Comparison of ENCODE assay signal across 9 mouse cellular contexts in genomic region chr4:135257881-135258476, GRCm38 (mm10). TPM values are rescaled to one million over a fixed set of nuclear protein-coding genes. Genes with fewer than 3 reads are reported as not detected.
DNase-seq lines count a peak whose midpoint lies in the region; ATAC-seq and TF ChIP-seq lines count a peak whose summit lies in the region.
"Had no signal": no experiment of that assay in that cellular context is flagged by ENCODE, and none has a peak within 500 bp of the region (broad histone marks: within the 10 kb centered on the region; RNA-seq: fewer than 3 reads in every experiment).

No protein-coding gene starts in this region.

- H3K4me2 ChIP-seq in heart, embryonic 11.5 days: no peak overlapping the region
- peak overlapping the region; percentile 18 for H3K4me2 ChIP-seq in forebrain, embryonic 15.5 days (replicated peaks)
- H3K4me2 ChIP-seq in limb, embryonic 15.5 days: peak overlapping the region; percentile 15; the same call in 1 of the 2 replicates

- H3K9ac ChIP-seq in heart, embryonic 11.5 days (ENCODE audit: low read depth, low read length): no peak overlapping the region; the same call in 1 of the 2 replicates
- no peak overlapping the region for H3K9ac ChIP-seq in ES-E14 (ENCODE audit: insufficient read depth, low read depth, low read length, poor library complexity, severe bottlenecking)
- peak overlapping the region; percentile 16; the same call in 1 of the 2 replicates for H3K9ac ChIP-seq in forebrain, embryonic 15.5 days (replicated peaks)
- H3K9ac ChIP-seq in limb, embryonic 15.5 days: no peak overlapping the region

- H3K27ac ChIP-seq in heart, embryonic 11.5 days (ENCODE audit: low read depth, low read length): peak overlapping the region; percentile 78
- peak overlapping the region; percentile 41; the same call in 1 of the 2 replicates for H3K27ac ChIP-seq in ES-E14 (ENCODE audit: insufficient read depth, low read depth, low read length, poor library complexity, severe bottlenecking)
- H3K27ac ChIP-seq in forebrain, embryonic 15.5 days (replicated peaks): peak overlapping the region; percentile 81
- peak overlapping the region; percentile 86 for H3K27ac ChIP-seq in limb, embryonic 15.5 days

- ATAC-seq in heart, embryonic 11.5 days (replicated peaks; ENCODE audit: insufficient number of reproducible peaks, low FRiP score, low TSS enrichment): no peak
- ATAC-seq in forebrain, embryonic 15.5 days (replicated peaks): no peak
- ATAC-seq in limb, embryonic 15.5 days (ENCODE audit: insufficient number of reproducible peaks, low FRiP score, low TSS enrichment, low read depth): no peak
- ATAC-seq: activated CD4-positive, CD25-positive, alpha-beta regulatory T cell, adult 4 months had no signal

- H3K9me3 ChIP-seq in heart, embryonic 11.5 days (replicated peaks; ENCODE audit: control insufficient read depth, low read length): no peaks in the 10 kb centered on the region
- no peaks in the 10 kb centered on the region for H3K9me3 ChIP-seq in ES-E14 (ENCODE audit: control insufficient read depth, insufficient read depth, low read depth, low read length)
- no peaks in the 10 kb centered on the region for H3K9me3 ChIP-seq in forebrain, embryonic 15.5 days
- H3K9me3 ChIP-seq in limb, embryonic 15.5 days: no peaks in the 10 kb centered on the region

- 79% methylated on average over 9 of the region's 9 CpGs for WGBS in heart, embryonic 11.5 days (ENCODE audit: insufficient replicate concordance)
- WGBS in forebrain, embryonic 15.5 days: 30% methylated on average over 9 of the region's 9 CpGs
- WGBS in limb, embryonic 15.5 days: 34% methylated on average over 9 of the region's 9 CpGs

- H3K27me3 ChIP-seq in heart, embryonic 11.5 days (ENCODE audit: control insufficient read depth, insufficient read depth, low read length): no peaks in the 10 kb centered on the region
- no peaks in the 10 kb centered on the region for H3K27me3 ChIP-seq in forebrain, embryonic 15.5 days
- no peaks in the 10 kb centered on the region for H3K27me3 ChIP-seq in limb, embryonic 15.5 days

- peaks cover 7% of the 10 kb centered on the region; the same call in 1 of the 2 replicates for H3K36me3 ChIP-seq in heart, embryonic 11.5 days (ENCODE audit: control insufficient read depth, insufficient read depth, low read length)
- H3K36me3 ChIP-seq in ES-E14 (ENCODE audit: control insufficient read depth, insufficient read depth, low read length, poor library complexity, severe bottlenecking): peaks cover 10% of the 10 kb centered on the region
- H3K36me3 ChIP-seq in forebrain, embryonic 15.5 days: peaks cover 4% of the 10 kb centered on the region; the same call in 1 of the 2 replicates
- peaks cover 13% of the 10 kb centered on the region; the same call in 1 of the 2 replicates for H3K36me3 ChIP-seq in limb, embryonic 15.5 days

- H3K4me3 ChIP-seq in heart, embryonic 11.5 days (ENCODE audit: low read depth, low read length): no peak overlapping the region
- H3K4me3 ChIP-seq in ES-E14 (ENCODE audit: insufficient read depth in 1 of 2, low read depth in 1 of 2, low read length in 2 of 2, poor library complexity in 1 of 2, severe bottlenecking in 1 of 2): no peak overlapping the region
- H3K4me3 ChIP-seq in forebrain, embryonic 15.5 days: no peak overlapping the region
- H3K4me3 ChIP-seq in limb, embryonic 15.5 days: no peak overlapping the region

- no peak for DNase-seq in heart, adult 9 months (ENCODE audit: low spot score in 2 of 2)
- no peak for DNase-seq in ES-E14 (ENCODE audit: low read depth, low spot score)
- no peak for DNase-seq in left cerebral cortex, adult 11 months (ENCODE audit: low spot score)
- no peak for DNase-seq in layer of hippocampus, postnatal 36 days
- DNase-seq in left cerebral cortex, adult 18-20 months (ENCODE audit: low spot score in 2 of 2): no peak

- in situ Hi-C loops in ES-E14 (cut with MboI; ENCODE audit: low sequenced_read_pairs in 2 of 2, unreplicated experiment in 2 of 2): no loop called here

- peaks cover 68% of the 10 kb centered on the region for H3K4me1 ChIP-seq in heart, embryonic 11.5 days (ENCODE audit: control insufficient read depth, insufficient read depth, low read length)
- H3K4me1 ChIP-seq in ES-E14 (ENCODE audit: control insufficient read depth in 2 of 2, insufficient read depth in 2 of 2, low read length in 2 of 2, poor library complexity in 1 of 2): peaks cover 8 to 12% of the 10 kb centered on the region in 2 experiments; a peak in 2 of 4 replicates
- peaks cover 39% of the 10 kb centered on the region for H3K4me1 ChIP-seq in forebrain, embryonic 15.5 days
- H3K4me1 ChIP-seq in limb, embryonic 15.5 days: peaks cover 43% of the 10 kb centered on the region

TF ChIP-seq in ES-E14, 5 proteins besides CTCF, POLR2A, EP300 and RAD21:
- no peak for TF ChIP-seq MAFK (IDR thresholded peaks at IDR 0.05; ENCODE audit: insufficient read depth, low read depth, low read length)
- TF ChIP-seq CHD2 (IDR thresholded peaks at IDR 0.05; ENCODE audit: low read depth, low read length): no peak
- TF ChIP-seq ZNF384 (IDR thresholded peaks at IDR 0.05; ENCODE audit: low read depth, low read length): no peak
- no peak for TF ChIP-seq HCFC1 (IDR thresholded peaks at IDR 0.05; ENCODE audit: borderline replicate concordance, insufficient read depth, low read length)
- TF ChIP-seq ZC3H11A (IDR thresholded peaks at IDR 0.05; ENCODE audit: borderline replicate concordance, low read depth, low read length): no peak
TF ChIP-seq in ES-E14: peak in this region for 0.

RNA-seq across cellular contexts. Expression of gene Clic4, which starts 14.6 kb away (rescaled TPM):
- 156 and 251 TPM in 2 replicates for polyA plus RNA-seq in heart, embryonic 11.5 days (2014; fragmentation: Nextera tagmentation; extraction: Ambion mirVana)
- total RNA-seq in ES-E14 (2012; rRNA removed): 62.4 and 69.3 TPM in 2 replicates
- 114 and 116 TPM in 2 replicates for polyA plus RNA-seq in forebrain, embryonic 15.5 days (2015; fragmentation: Nextera tagmentation; extraction: Ambion mirVana)
- polyA plus RNA-seq in limb, embryonic 15.5 days (2015; fragmentation: Nextera tagmentation; extraction: Ambion mirVana): 117 and 133 TPM in 2 replicates
- total RNA-seq in layer of hippocampus, postnatal 36 days (2021): 10 to 100 TPM; 36.3 to 40.6 TPM
- 10 to 100 TPM; 30.2 to 35.7 TPM for total RNA-seq in left cerebral cortex, adult 18-20 months (2021)
